Mouse (Mus musculus) heart, embryonic 12.5 days (tissue): ENCODE data around the gene Hist2h2aa1. TPM values are rescaled to one million over a fixed set of nuclear protein-coding genes. Genes with fewer than 3 reads are reported as not detected.
"Not testable (repeated sequence)": the region's sequence is repeated elsewhere in the genome, so short reads cannot be mapped to it uniquely, and the experiment has no call there.

Source experiments
- ATAC-seq: fragments of 200-750 bp; cut with Nextera tagmentation; 2 replicates; pipeline ENCODE4 v1.8.0; 2017; ENCODE audit warnings: moderate TSS enrichment, moderate library complexity; ENCODE audit not compliant: insufficient number of reproducible peaks, low FRiP score
- H3K27ac ChIP-seq: fragments of 300-500 bp; sonication (generic); 2 replicates; pipeline ENCODE4 v1.5.1; 2016; ENCODE audit warnings: mild to moderate bottlenecking, moderate library complexity; ENCODE audit not compliant: poor library complexity, severe bottlenecking
- H3K27me3 ChIP-seq: fragments of 300-500 bp; sonication (generic); replicated peaks from 2 replicates; pipeline ENCODE4 v1.6.1; 2016; ENCODE audit warnings: mild to moderate bottlenecking, moderate library complexity
- H3K36me3 ChIP-seq: fragments of 300-500 bp; sonication (generic); 2 replicates; pipeline ENCODE4 v1.6.1; 2016; ENCODE audit warnings: mild to moderate bottlenecking, moderate library complexity
- H3K4me1 ChIP-seq: fragments of 300-500 bp; sonication (generic); replicated peaks from 2 replicates; pipeline ENCODE4 v1.6.1; 2016; ENCODE audit warnings: mild to moderate bottlenecking
- H3K4me2 ChIP-seq: fragments of 300-500 bp; sonication (generic); 2 replicates; pipeline ENCODE4 v1.6.1; 2016; ENCODE audit warnings: mild to moderate bottlenecking, moderate library complexity
- H3K4me3 ChIP-seq: fragments of 300-500 bp; sonication (generic); 2 replicates; pipeline ENCODE4 v1.5.1; 2016; ENCODE audit warnings: mild to moderate bottlenecking
- H3K9ac ChIP-seq: fragments of 300-500 bp; sonication (generic); 2 replicates; pipeline ENCODE4 v1.6.1; 2016; ENCODE audit warnings: mild to moderate bottlenecking, moderate library complexity
- H3K9me3 ChIP-seq: fragments of 300-500 bp; sonication (generic); replicated peaks from 2 replicates; pipeline ENCODE4 v1.6.1; 2016; ENCODE audit warnings: mild to moderate bottlenecking, moderate library complexity
- WGBS: fragments of 180-500 bp; shearing (Covaris S2); methylation state at CpG from one replicate; pipeline ENCODE4 v1.1.7; 2016; 5-methylcytosine and 5-hydroxymethylcytosine counted together
- polyA plus RNA-seq: library from polyadenylated mRNA; unstranded; fragments of >200 nt; fragmentation: Nextera tagmentation; extraction: Ambion mirVana; gene quantifications from 2 replicates; pipeline ENCODE4 v1.2.1, GENCODE M21; 2016

The Hist2h2aa1 gene
- polyA plus RNA-seq, 1 experiment from 2014 or later: 6.2 TPM

DNA sequence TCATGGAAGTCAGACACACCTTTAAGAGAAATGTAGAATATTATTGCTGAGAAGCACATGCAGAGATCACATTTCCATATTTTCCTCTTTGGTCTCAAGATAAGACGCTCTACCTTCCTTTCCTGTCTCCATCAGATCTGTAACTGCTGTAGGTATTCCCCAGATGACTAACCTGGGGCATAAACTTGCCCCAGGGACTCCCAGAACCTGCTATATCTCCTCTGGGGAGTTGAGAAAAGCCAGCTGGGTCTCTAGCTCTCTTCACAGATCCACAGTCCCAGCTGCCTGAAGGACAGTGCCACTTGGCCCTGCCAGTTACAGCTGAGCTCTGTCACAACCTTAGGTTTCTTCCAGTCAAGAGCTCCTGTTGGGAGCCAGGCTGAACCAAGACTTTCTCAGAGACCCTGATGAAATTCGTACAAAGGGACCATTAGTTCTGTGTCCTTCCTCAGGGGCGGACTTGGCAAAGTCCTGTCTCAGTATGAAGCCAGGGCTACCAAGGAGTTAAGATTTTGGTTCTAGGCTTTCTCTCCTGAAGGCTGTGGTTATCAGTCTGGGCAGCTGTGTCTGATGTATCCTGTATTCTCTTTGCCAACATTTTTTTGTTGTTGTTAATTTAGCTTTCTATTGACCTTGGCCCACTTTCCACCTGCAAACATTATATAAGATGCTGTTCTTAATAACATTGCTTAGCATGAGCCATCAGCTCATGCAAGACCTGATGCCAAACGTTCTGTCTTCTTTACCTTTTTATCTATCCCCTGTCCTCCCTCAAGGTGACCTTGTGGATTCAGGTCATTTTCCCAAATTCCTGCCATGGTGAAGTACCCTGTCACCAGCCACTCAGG is 14.2 kb upstream of the Hist2h2aa1 start:
- Histone ChIP-seq H3K4me3 (no peak overlapping the region), H3K27ac (no peak overlapping the region), H3K9ac (no peak overlapping the region), H3K4me2 (no peak overlapping the region), H3K27me3 (no peaks in the 10 kb centered on the region), H3K4me1 (peaks cover 13% of the 10 kb centered on the region; the same call in 1 of the 2 replicates), H3K36me3 (no peaks in the 10 kb centered on the region), H3K9me3 (no peaks in the 10 kb centered on the region)
- WGBS: 65% methylated on average over 4 of the region's 4 CpGs
- no peak for ATAC-seq

DNA sequence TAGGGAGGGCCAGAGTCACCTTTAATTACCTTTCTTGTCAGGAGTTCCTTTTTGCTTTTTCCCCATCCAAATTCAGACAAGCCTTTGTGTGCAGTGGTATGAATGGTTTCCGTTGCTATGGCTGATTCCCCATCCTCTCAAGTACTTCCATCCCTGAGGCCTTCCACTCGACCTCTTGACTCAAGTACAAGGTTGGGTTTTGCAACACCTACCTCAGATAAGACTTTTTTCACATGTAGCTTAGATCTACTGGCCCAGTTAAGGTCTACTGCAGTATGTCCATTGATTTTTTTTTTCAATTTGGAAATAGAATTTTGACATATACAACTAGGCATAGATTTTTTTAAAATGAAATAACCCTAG is 13.6 kb upstream of the Hist2h2aa1 start:
- no peak overlapping the region for H3K4me2 ChIP-seq

DNA sequence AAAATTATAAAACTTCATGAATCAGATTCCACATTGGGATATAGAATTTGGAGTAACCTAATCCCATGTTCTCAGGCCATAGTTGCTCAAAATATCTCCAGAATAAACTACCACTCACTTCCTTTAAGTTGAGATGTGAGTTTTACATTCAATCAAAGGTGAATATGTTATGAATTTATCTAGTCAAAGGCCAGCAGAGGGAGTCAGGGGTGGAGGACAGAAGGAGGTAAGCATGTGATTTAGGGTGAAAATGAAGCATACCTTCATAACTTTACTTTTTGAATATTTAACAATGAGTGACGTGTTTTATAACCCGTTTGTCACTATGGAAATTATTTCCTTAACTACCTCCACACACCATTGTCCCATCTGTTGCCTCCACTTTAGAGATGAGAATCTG is 10.4 kb upstream of the Hist2h2aa1 start:
- Histone ChIP-seq H3K4me2 (no peak overlapping the region), H3K9me3 (no peaks in the 10 kb centered on the region), H3K27ac (no peak overlapping the region), H3K4me1 (peaks cover 19% of the 10 kb centered on the region), H3K36me3 (no peaks in the 10 kb centered on the region), H3K9ac (no peak overlapping the region), H3K27me3 (no peaks in the 10 kb centered on the region), H3K4me3 (no peak overlapping the region)
- 88% methylated on average over 2 of the region's 2 CpGs for WGBS
- ATAC-seq: no peak

More for the DNA sequence above, 13.6 kb upstream of the Hist2h2aa1 start:
- Histone ChIP-seq H3K9me3 (no peaks in the 10 kb centered on the region), H3K36me3 (no peaks in the 10 kb centered on the region), H3K27me3 (no peaks in the 10 kb centered on the region), H3K4me1 (peaks cover 9% of the 10 kb centered on the region), H3K4me3 (no peak overlapping the region), H3K27ac (no peak overlapping the region), H3K9ac (no peak overlapping the region)
- ATAC-seq: no peak
- 42% methylated on average over 2 of the region's 2 CpGs for WGBS

DNA sequence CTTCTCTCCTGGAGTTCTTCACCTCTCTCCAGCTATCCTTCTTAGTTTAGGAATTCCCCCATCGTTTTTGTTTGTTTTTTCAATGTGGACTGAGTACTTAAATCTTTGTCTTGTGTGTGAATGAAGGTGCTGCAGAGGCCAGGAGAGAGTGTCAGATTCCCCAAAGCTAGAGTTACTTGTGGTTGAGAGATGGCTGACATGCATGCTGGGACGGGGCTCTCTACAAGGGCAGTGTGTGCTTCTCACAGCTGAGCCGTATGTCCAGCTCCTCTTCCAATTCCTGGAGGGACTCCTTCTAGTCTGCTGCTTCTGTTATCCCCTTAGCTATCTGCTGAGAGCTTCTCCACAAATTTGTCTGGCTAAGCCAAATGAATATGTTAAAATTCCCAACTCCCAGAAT is 9.5 kb upstream of the Hist2h2aa1 start:
- H3K4me1 ChIP-seq: peaks cover 21% of the 10 kb centered on the region
- H3K4me2 ChIP-seq: no peak overlapping the region
- H3K36me3 ChIP-seq: no peaks in the 10 kb centered on the region
- no peaks in the 10 kb centered on the region for H3K27me3 ChIP-seq
- no peak overlapping the region for H3K9ac ChIP-seq
- no peak overlapping the region for H3K4me3 ChIP-seq
- ATAC-seq: no peak
- no peaks in the 10 kb centered on the region for H3K9me3 ChIP-seq
- no peak overlapping the region for H3K27ac ChIP-seq
- 53% methylated on average over 3 of the region's 3 CpGs for WGBS

DNA sequence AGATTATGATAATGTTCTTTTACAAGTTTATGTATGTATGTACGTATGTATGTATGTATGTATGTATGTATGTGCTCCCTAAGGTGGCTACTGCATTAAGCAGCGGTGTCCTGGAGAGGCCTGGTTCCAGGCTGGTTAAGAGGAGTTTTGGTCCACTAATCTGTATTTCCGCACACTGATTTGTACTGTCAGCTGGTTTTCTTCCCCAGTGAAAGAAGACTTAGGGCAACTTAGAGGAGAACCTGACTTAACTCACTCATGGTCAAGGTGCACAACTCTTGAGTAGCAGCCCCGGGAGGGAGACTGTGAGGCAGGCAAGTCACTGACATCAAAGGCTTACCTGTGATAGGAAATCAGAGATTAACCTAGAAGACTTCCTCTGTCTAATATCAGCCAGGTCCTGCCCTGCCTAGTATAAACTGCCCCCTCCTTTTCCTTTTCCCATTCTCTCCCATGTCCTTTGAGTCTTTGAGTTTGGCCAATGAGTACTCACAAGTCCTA is 8.4 kb upstream of the Hist2h2aa1 start:
- 79% methylated on average over 4 of the region's 4 CpGs for WGBS
- peak overlapping the region; percentile 80 for H3K4me2 ChIP-seq
- peak overlapping the region; percentile 60 for H3K27ac ChIP-seq
- no peaks in the 10 kb centered on the region for H3K9me3 ChIP-seq
- no peaks in the 10 kb centered on the region for H3K27me3 ChIP-seq
- peaks cover 21% of the 10 kb centered on the region for H3K4me1 ChIP-seq
- no peak for ATAC-seq
- H3K4me3 ChIP-seq: peak overlapping the region; percentile 51
- H3K9ac ChIP-seq: peak overlapping the region; percentile 74
- H3K36me3 ChIP-seq: no peaks in the 10 kb centered on the region

DNA sequence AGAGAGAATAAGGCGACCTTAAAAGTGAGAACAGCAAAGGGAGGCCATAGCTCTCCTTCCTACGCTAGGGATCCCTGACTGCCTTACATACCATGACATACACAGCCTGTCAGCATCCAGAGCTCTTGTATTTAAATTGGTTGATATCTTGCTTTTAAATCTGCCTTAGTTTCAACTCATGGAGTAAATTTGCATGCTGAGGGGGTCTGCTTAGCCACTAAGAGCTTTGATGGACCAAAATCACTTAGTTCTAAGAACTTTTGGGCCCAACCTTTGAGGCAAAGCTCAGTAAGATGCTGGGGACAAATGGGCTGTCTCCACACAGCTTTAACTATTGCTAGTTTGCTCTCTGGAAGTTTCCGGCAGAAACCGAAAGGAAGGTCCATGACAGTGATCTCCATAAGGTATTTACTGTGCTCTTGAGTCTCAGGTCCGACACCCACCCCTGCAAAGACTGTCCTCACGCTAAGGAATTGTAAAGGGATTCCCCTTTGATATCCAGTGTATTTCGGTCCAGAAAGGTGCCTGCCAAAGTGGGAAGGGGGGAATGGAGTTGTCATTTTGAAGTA is 7.9 kb upstream of the Hist2h2aa1 start:
- peak overlapping the region; percentile 51 for H3K4me3 ChIP-seq
- 25% methylated on average over 7 of the region's 7 CpGs for WGBS
- H3K4me2 ChIP-seq: peak overlapping the region; percentile 80
- H3K4me1 ChIP-seq: peaks cover 21% of the 10 kb centered on the region
- H3K9ac ChIP-seq: peak overlapping the region; percentile 74
- no peaks in the 10 kb centered on the region for H3K27me3 ChIP-seq
- no peaks in the 10 kb centered on the region for H3K9me3 ChIP-seq
- H3K27ac ChIP-seq: peak overlapping the region; percentile 60
- ATAC-seq: no peak
- H3K36me3 ChIP-seq: no peaks in the 10 kb centered on the region

- Histone ChIP-seq H3K4me2 (peak overlapping the region; percentile 80), H3K36me3 (no peaks in the 10 kb centered on the region), H3K27me3 (no peaks in the 10 kb centered on the region), H3K9me3 (no peaks in the 10 kb centered on the region), H3K27ac (peak overlapping the region; percentile 60), H3K4me3 (peak overlapping the region; percentile 51), H3K4me1 (peaks cover 21% of the 10 kb centered on the region), H3K9ac (peak overlapping the region; percentile 74)
- WGBS: 1% methylated on average over 12 of the region's 12 CpGs
- no peak for ATAC-seq
Observed at GRCm38 (mm10) chr3:96237904-96238511, 7.3 kb upstream of the Hist2h2aa1 start.

DNA sequence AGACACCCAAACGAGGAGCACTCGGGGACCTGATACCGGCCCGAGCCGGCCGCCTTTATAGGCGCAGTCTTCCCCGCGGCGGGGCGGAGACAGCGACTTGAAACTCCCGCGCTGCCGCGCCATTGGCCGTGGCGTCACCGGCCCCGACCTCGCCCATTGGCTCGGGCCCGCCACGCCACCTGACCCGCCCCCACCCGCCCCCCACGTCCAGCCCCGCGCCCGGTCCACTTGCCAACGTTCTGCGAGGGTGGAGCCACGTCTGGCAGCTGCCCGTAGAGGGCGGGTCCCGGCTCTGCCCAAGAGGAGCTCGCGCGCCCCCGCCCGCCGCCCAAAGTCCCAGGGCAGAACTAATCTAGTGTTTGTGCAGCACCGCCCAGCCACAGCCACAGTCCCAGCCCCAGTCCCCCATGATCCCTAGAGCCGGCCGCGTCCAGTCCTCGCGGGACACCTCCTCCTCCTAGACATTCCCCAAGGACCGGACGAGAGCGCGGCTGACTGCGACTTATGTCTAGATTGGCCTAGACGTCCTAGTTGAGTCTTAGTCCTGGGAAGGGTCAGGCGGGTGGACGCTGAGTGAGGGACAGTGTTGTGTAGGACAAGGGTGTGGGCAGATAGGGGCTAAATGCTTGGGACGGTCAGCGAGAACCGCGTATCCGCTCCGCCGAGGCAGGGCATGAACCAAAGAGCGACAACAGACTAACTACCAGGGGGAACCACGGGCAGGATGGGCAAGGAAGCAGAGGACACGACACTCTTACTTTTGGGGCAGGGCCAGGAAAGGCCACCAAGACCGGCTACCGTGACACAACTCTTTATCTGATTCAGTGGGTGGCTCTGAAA is 6.1 kb upstream of the Hist2h2aa1 start, which contains the start of gene Hist2h3c2:
Gene Hist2h3c2, minus strand, starts transcription at position 174 of the 840 bp plus-strand sequence.
- peak; percentile 91 for ATAC-seq
- WGBS: 0% methylated on average over 12 of the region's 68 CpGs
- H3K27me3 ChIP-seq, H3K36me3 ChIP-seq, H3K9me3 ChIP-seq: not testable (repeated sequence)
- H3K4me3 ChIP-seq: peak within 1 kb of the TSS; percentile 51
- H3K4me2 ChIP-seq: peak within 1 kb of the TSS; percentile 80
- H3K9ac ChIP-seq: peak within 1 kb of the TSS; percentile 74
- H3K27ac ChIP-seq: peak within 1 kb of the TSS; percentile 89
- peaks cover 26% of the 10 kb centered on the region for H3K4me1 ChIP-seq

- Histone ChIP-seq H3K4me1 (peaks cover 28% of the 10 kb centered on the region), H3K4me2 (peak within 1 kb of the TSS; percentile 55), H3K27ac (peak within 1 kb of the TSS; percentile 89), H3K4me3 (peak within 1 kb of the TSS; percentile 46), H3K9ac (peak within 1 kb of the TSS; percentile 70)
- peak; percentile 89 for ATAC-seq
- H3K36me3 ChIP-seq, H3K27me3 ChIP-seq, H3K9me3 ChIP-seq: not testable (repeated sequence)
- WGBS: 5% methylated on average over 22 of the region's 85 CpGs
Observed at GRCm38 (mm10) chr3:96239949-96240798, 5.1 kb upstream of the Hist2h2aa1 start, which contains the start of gene Hist2h2aa2. Gene Hist2h2aa2, minus strand, starts transcription at chr3:96240276.

DNA sequence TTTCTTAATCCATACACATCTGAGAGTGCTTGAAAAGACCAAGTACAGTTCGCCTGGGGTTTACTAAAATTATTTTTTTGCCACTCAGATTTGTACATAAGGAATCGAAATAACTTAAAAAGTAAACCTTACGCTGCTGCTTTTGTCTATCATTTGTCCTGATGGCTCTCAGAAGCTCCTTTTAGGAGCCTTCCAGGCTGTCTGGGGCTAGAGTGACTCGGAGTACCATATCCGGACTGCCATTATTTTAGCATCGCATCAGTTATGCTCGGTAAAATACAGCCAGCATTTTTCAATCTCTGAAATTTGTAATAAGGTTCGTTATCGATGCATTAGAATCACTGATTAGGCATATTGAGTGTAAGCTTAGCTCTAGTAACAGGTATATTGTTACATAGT is 4.5 kb upstream of the Hist2h2aa1 start:
- Histone ChIP-seq H3K4me3 (no peak overlapping the region), H3K4me2 (peak overlapping the region; percentile 43; the same call in 1 of the 2 replicates), H3K9me3 (no peaks in the 10 kb centered on the region), H3K9ac (peak overlapping the region; percentile 57; the same call in 1 of the 2 replicates), H3K27ac (peak overlapping the region; percentile 83), H3K36me3 (no peaks in the 10 kb centered on the region), H3K4me1 (peaks cover 27% of the 10 kb centered on the region), H3K27me3 (no peaks in the 10 kb centered on the region)
- ATAC-seq: no peak
- 77% methylated on average over 9 of the region's 9 CpGs for WGBS
